Mouse (Mus musculus) forebrain, embryonic 16.5 days (tissue): ENCODE results near the gene Blcap. TPM values are rescaled to one million over a fixed set of nuclear protein-coding genes. Genes with fewer than 3 reads are reported as not detected.

Source experiments
- ATAC-seq: fragments of 200-750 bp; cut with Nextera tagmentation; 2 replicates; pipeline ENCODE4 v1.8.0; 2017; ENCODE audit warnings: mild to moderate bottlenecking, moderate library complexity
- H3K27ac ChIP-seq: fragments of 300-500 bp; sonication (generic); 2 replicates; pipeline ENCODE4 v1.5.1; 2014; ENCODE audit warnings: low read length, control low read depth
- H3K27me3 ChIP-seq: fragments of 300-500 bp; sonication (generic); replicated peaks from 2 replicates; pipeline ENCODE4 v1.6.1; 2014; ENCODE audit warnings: low read length; ENCODE audit not compliant: control insufficient read depth, insufficient read depth
- H3K36me3 ChIP-seq: fragments of 300-500 bp; sonication (generic); 2 replicates; pipeline ENCODE4 v1.6.1; 2014; ENCODE audit not compliant: control insufficient read depth, insufficient read depth
- H3K4me1 ChIP-seq: fragments of 300-500 bp; sonication (generic); replicated peaks from 2 replicates; pipeline ENCODE4 v1.6.1; 2014; ENCODE audit warnings: low read length; ENCODE audit not compliant: control insufficient read depth, insufficient read depth
- H3K4me2 ChIP-seq: fragments of 300-500 bp; sonication (generic); 2 replicates; pipeline ENCODE4 v1.6.1; 2014; ENCODE audit warnings: mild to moderate bottlenecking, low read length, control low read depth
- H3K4me3 ChIP-seq: fragments of 300-500 bp; sonication (generic); replicated peaks from 2 replicates; pipeline ENCODE4 v1.5.1; 2014; ENCODE audit warnings: mild to moderate bottlenecking, low read length, control low read depth
- H3K9ac ChIP-seq: fragments of 300-500 bp; sonication (generic); replicated peaks from 2 replicates; pipeline ENCODE4 v1.6.1; 2014; ENCODE audit warnings: low read depth, low read length, control low read depth
- H3K9me3 ChIP-seq: fragments of 300-500 bp; sonication (generic); 2 replicates; pipeline ENCODE4 v1.6.1; 2016; ENCODE audit warnings: low read length; ENCODE audit not compliant: control insufficient read depth
- WGBS: fragments of 180-500 bp; shearing (Covaris S2); extraction: QIAGEN DNeasy Blood & Tissue Kit; methylation state at CpG from one replicate; pipeline ENCODE4 v1.1.7; 2014; 5-methylcytosine and 5-hydroxymethylcytosine counted together
- microRNA-seq: library from miRNA; unstranded; fragments of <30 nt; microRNA quantifications from one replicate; pipeline ENCODE4, GENCODE M21; 2017
- polyA plus RNA-seq: library from polyadenylated mRNA; unstranded; fragments of >200 nt; fragmentation: Nextera tagmentation; extraction: Ambion mirVana; gene quantifications from 2 replicates; pipeline ENCODE4 v1.2.1, GENCODE M21; 2015

Blcap gene
- polyA plus RNA-seq, 1 experiment from 2014 or later, result 239 TPM

GRCm38 (mm10) chr2:157512859-157513258, 58.2 kb downstream of the Blcap start:
- H3K4me2 ChIP-seq, result no peak overlapping the region
- no peak overlapping the region for H3K9ac ChIP-seq
- H3K9me3 ChIP-seq, result no peaks in the 10 kb centered on the region
- H3K4me3 ChIP-seq, result no peak overlapping the region
- no peaks in the 10 kb centered on the region for H3K27me3 ChIP-seq
- WGBS, result 79% methylated on average over 9 of the region's 9 CpGs
- H3K36me3 ChIP-seq, result no peaks in the 10 kb centered on the region
- H3K27ac ChIP-seq, result no peak overlapping the region
- peaks cover 23% of the 10 kb centered on the region for H3K4me1 ChIP-seq
- no peak for ATAC-seq

- Histone ChIP-seq H3K4me3 (no peak overlapping the region), H3K9me3 (no peaks in the 10 kb centered on the region), H3K36me3 (no peaks in the 10 kb centered on the region), H3K4me1 (peaks cover 26% of the 10 kb centered on the region), H3K4me2 (no peak overlapping the region), H3K27ac (no peak overlapping the region), H3K27me3 (no peaks in the 10 kb centered on the region), H3K9ac (no peak overlapping the region)
- 60% methylated on average over 4 of the region's 4 CpGs for WGBS
- ATAC-seq, result no peak
These were observed 61.0 kb downstream of the Blcap start for GRCm38 (mm10) chr2:157510031-157510430.

- Histone ChIP-seq H3K9me3 (no peaks in the 10 kb centered on the region), H3K27ac (no peak overlapping the region), H3K27me3 (no peaks in the 10 kb centered on the region), H3K36me3 (no peaks in the 10 kb centered on the region), H3K4me3 (no peak overlapping the region), H3K9ac (no peak overlapping the region), H3K4me2 (no peak overlapping the region), H3K4me1 (peaks cover 22% of the 10 kb centered on the region)
- ATAC-seq, result no peak
- 88% methylated on average over 5 of the region's 5 CpGs for WGBS
These were observed 61.9 kb downstream of the Blcap start for GRCm38 (mm10) chr2:157509182-157509581.

- peaks cover 5% of the 10 kb centered on the region for H3K4me1 ChIP-seq
- H3K4me3 ChIP-seq, result no peak overlapping the region
- 36% methylated on average over 14 of the region's 14 CpGs for WGBS
- peak; percentile 63 for ATAC-seq
- no peaks in the 10 kb centered on the region for H3K9me3 ChIP-seq
- no peaks in the 10 kb centered on the region for H3K36me3 ChIP-seq
- H3K27ac ChIP-seq, result no peak overlapping the region
- H3K27me3 ChIP-seq, result no peaks in the 10 kb centered on the region
- H3K9ac ChIP-seq, result no peak overlapping the region
- no peak overlapping the region for H3K4me2 ChIP-seq
These were observed 64.3 kb downstream of the Blcap start for GRCm38 (mm10) chr2:157506779-157507178.

Small RNA genes within 50 kb of the gene (microRNA-seq; reads per million reads assigned to microRNA genes)
- gene Gm23134, result 24.7 reads per million, percentile 36 among the genes with 10 or more reads in this experiment

Other genes starting within 250 kb of the Blcap start
- 0.80 TPM in 1 of 2 replicates, not detected in the other for gene Ghrh, start 223.8 kb downstream of the Blcap start, polyA plus RNA-seq
- gene Manbal, start 203.7 kb downstream of the Blcap start, polyA plus RNA-seq, result 97.5 and 105 TPM in 2 replicates
- gene Src, start 152.8 kb downstream of the Blcap start, polyA plus RNA-seq, result 32.2 and 36.6 TPM in 2 replicates
- gene Nnat, start 11.2 kb downstream of the Blcap start, polyA plus RNA-seq, result 5,254 and 7,174 TPM in 2 replicates
- 78.2 and 79.8 TPM in 2 replicates for gene Ctnnbl1, start 166.1 kb upstream of the Blcap start, polyA plus RNA-seq